Mouse (Mus musculus) megakaryocyte progenitor cell, adult 5-6 weeks (primary cell): ENCODE measurements around the gene Mif. TPM values are rescaled to one million over a fixed set of nuclear protein-coding genes. Genes with fewer than 3 reads are reported as not detected.
"Not testable (repeated sequence)": the region's sequence is repeated elsewhere in the genome, so short reads cannot be mapped to it uniquely, and the experiment has no call there.

Experiments
- ATAC-seq: replicated peaks from 2 replicates; pipeline ENCODE4 v1.8.0; 2016; ENCODE audit warnings: mild to moderate bottlenecking, moderate TSS enrichment, inconsistent platforms; ENCODE audit not compliant: poor library complexity
- total RNA-seq, 2 experiments: library from RNA; stranded (forward) in 1 of 2; stranded (reverse) in 1 of 2; fragments of 157-497, 149-512 nt in 1 of 2; fragments of 200-1000 nt in 1 of 2; gene quantifications; 2 replicates each; pipeline versions ENCODE4 v1.2.3 to v1.2.4; 2015 to 2017

Mif gene
- total RNA-seq, 2 experiments from 2014 or later, result 576 to 790 TPM

DNA sequence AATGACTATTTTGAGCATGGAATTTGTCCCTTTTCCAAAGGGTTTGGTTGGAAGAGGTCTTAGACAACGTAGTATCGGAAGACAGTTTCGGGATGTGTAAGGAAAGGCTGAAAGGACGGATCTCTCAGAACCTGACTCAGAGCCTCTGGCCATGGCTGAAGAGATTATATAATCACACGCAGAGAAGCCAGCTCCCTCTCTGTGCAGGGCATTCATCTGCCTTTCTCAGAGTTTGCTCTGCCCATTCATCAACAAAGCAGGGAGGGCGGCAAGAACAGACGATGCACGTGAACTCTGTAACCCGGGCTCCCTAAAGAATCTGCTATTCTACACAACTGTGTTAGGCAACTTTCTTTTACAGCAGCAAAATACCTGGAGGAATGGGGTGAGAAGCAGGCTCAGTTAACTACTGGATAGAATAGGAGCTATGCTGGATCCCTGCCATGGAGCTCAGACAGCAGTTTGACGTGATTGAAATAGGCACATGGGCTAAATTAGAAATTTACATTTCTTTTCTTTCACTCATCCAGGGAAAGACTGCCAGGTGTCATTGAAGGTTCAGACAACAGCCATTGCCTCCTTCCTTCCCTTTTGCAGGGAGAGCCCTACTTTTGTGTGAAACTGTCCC, 13.6 kb upstream of the Mif start:
- no peak for ATAC-seq

DNA sequence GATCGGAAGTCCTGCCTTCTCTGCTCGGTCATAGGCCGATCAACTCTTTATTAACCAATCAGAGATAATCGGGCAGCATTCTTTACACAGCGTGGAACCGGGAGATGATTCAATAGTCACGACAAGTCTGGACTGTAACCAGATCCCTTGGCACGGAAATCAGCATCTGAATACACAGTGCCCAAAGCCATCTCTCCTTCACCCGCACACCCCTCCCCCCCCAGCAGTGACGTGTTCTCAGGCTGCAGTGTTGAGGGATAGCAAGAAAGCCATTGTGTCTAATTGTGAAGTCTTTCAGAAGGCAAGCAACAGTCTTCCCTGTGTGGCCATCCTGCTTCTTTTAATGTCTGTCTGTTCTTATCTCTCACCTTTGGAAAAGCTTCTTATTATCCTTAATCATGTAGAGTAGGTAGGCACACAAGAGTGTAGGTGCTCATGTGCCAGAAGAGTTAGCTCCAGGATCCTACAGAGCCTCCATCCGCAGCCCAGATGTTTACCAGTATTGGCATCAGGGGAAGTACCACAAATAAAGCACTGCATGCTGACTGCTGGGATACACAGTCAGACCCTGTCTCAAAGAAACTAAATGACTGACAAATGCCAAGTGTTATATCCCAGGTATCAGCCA, 13.0 kb upstream of the Mif start:
- peak; percentile 82 for ATAC-seq

DNA sequence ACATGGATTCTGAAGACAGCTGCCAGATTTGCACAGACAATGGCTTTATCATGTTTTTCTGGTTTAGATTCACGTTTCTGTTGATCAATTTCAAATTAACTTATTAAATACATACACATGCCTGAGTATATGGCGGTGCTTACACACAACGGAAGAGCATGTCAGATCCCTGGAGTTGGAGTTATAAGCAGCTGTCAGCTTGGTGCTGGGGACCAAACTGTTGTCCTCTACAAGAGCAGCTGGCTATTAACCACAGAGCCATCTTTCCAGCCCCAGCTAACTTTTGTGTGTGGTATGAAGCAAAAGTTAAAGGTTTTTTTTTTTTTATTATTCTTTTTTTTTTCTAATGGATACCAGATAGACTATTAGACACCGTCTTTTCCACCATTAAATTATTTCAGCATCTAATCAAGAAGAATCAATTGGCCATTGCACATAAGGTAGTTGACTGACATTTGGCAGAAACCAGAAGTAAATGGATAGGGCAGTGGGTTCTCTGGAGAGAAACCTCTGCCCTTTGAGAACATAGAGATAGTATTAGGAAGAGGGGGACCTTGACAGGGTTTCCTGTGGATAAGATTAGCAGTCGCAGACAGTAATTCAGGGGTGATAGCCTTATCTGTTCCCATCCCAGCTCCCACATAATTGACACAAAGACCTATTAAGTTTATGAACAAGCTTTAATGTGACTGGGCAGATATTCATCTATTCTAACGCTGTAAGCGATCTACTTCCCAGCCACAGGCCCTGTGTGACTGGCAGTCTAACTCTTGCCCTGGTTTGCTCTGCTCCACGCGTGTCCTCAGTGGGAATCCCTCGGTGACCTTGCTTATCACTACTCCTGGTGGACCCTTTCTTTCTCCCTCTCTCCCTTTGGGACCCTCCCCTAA, 12.2 kb upstream of the Mif start:
- ATAC-seq, result no peak

DNA sequence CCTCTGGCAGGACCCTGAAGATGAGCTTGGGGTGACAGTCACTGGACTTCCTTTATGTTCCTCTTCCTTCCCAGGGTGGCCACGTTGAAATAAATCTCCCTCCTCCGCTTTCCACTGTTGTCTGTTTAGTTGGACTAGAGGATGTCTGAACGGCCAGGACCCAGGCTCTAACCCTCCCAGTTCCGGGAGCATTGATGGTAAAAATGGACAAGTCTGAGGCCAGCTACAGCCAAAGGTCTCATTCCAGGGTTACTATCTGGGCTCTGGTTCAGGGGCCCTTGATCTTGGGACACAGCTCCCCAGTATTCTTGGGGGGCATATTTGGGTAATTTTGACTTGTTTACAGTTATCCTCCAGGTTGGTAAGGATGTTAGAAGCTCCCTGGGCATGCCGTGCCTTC, 1.5 kb upstream of the Mif start:
- ATAC-seq, result no peak

DNA sequence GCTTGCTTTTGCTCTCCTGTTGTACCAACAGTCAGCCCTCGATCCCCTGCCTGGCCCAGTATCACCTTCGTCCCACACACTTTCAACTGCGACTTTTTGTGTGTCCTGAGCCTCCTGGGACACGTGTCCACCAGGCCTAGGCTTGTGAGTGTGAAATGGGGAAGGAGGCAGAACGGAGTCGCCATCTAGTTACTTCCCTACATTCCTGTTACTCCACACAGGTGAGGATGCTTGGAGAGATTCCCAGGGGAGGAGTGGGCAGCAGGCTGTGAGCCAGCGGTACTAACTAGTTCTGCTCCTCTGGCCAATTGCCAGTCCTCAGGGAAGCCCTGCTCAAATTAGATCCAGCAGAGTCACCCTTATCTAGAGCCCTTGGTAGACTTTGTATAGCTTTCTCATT, 706 bp upstream of the Mif start:
- 0 out of 2 replicates have a peak, but pooled peaks have one; percentile 5 for ATAC-seq

DNA sequence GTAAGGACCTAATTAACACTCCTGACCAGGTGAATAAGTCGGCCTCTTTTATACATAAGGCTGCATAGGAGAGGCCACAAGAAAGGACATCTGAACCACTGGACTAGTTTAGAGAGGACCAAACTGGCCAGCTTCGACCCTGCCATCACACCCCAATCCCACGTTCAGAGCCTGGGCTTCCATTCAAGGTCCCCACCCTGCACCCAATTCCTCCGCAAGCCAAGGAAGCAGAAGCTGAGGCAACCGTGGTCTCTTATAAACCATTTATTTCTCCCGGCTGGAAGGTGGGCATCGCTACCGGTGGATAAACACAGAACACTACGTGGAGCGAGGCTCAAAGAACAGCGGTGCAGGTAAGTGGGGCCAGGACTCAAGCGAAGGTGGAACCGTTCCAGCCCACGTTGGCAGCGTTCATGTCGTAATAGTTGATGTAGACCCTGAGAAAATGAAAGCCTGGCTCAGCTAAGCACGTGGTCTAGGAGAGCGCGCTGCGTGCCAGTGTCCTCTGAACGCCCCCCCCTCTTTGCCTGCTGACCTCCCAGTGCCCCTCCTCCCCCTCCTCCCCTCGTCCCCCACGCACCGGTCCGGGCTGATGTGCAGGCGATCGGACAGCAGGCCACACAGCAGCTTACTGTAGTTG, 813 bp downstream of the Mif start:
- peak; percentile 43 for ATAC-seq

DNA sequence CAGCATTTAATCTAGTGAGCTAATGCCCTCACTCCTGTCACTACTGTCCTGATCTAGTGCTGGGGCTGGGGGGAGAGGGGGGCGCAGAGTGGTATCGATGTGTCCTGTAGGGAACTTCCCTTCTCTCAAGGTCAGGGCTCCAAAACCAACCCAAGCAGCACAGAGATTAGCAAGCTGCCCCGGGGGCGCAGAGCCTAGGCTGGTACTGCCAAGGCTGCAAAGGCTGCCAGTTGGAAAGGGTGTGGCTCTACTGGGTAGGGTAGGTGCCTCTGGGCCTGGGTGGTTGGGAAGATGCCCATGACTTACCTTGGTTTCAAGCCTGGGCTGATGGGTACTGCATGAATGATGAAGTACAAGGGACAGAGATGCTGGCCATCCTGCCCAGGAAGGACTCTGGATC, 2.4 kb downstream of the Mif start:
- no peak for ATAC-seq

DNA sequence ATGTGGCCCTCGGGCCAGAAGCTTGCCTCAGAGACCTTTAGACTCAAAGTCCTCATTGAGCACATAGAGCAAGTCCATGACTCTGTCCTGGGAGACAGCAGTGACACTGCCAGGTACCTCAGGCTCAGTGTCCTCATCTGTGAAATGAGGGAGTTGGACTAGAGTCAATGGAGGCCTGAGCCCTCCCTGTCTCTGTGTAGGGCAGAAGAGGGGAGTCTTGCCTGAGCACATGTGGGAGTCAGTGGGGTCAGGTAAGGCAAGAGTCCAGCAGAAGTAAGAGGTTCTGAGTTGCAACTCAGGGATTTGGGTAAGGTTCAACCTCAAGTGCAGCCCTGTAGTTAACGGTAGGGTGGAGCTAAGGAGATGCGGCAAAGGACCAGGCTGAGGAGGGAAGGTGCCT, 3.1 kb downstream of the Mif start:
- no peak for ATAC-seq

DNA sequence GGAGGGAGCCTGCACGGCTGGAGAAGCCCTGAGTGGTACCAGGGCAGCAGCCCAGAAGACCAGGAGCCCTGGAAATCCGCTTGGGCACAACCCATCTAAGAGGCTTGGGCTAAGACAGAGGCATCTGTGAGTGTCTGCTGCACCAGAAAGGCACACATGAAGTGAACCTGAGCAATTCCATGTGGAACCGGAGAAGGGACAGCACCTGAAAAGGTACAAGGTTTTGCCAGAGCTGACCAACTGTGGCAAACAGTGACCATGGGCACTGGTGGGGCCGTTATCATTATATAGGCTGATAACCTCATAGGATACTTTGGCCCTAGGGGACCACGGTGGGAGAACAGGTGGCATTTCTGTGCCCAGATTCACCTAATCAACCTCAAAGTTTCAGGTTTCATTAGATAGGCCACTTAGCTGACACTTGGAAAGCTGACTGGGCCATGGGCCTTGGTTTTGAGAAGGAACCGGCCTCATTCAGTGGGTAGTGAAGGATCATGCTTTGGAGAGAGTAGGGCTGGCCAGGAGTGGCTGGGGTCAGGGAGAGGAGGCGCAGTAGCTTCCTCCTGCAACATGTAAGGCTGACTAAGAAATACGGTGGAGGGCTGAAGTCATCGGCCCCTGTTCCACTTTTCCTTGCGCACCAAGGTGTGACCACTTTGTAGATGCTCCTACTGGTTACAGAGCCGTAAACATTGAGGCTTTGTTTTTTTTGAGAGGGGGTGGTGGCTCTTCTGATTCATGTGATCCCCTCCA, 3.7 kb downstream of the Mif start:
- no peak for ATAC-seq

DNA sequence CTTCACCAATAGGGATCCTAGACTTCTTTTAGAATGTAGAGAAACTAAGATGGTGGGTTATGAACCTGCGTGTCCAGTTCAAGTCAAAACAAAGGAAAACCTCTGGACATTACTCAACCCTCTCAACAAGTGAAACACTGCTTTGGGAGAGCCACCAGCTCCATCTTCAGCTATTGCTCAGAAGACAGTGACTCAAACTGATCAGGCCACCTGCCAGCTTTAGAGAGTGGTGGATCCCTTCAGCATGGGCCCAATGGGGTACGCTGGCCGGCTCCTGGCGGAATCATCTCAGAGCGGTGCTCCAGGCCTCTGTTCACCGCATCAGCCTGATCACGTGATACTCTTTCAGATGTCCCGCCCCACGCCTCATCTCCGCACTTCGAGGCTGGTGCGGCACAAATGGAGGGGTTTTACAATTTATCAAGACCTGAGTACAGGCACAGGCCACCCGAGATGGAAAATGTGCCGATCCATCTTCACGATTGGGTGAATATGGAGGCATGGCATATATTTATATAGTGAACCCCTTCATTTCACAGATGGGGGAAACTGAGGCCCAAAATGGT, 4.5 kb downstream of the Mif start:
- ATAC-seq, result no peak

DNA sequence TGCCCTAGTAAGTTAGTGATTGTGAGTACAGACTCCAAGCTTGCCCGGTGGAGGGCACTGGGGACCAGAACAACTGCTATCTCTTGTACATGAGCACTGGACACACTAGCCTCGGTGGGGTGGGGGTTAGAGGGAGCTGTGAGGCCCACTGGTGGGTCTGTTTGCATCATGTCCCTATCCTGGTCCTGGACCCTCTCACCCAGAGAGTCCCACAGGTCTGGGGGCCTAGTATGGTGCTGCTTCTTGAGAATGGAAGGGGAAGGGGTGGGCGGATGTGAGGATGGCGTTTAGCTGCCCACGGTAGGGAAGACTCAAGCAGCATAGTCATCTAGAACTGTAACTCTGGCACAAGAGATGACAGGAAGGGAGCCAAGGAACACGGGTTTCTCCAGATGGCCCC, 5.2 kb downstream of the Mif start:
- no peak for ATAC-seq

DNA sequence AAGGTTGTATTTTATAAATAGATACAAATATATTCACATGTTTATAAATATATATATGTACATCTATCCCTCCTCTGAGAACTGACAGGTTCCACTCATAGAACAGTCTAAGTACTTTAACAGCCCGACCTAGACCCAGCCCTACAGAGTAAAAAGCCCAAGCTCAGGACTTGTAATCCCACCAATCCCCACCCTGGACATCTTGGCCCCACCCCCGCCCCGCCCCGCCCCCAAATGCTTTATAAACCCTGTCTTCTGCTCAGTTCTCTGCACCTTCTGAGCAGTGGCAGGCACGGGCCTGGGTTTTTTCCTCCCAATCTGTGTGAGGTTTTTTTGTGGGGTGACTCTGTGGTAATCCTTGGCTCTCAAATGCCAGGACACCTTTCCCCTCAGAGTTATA, 5.9 kb downstream of the Mif start:
- ATAC-seq, result no peak

DNA sequence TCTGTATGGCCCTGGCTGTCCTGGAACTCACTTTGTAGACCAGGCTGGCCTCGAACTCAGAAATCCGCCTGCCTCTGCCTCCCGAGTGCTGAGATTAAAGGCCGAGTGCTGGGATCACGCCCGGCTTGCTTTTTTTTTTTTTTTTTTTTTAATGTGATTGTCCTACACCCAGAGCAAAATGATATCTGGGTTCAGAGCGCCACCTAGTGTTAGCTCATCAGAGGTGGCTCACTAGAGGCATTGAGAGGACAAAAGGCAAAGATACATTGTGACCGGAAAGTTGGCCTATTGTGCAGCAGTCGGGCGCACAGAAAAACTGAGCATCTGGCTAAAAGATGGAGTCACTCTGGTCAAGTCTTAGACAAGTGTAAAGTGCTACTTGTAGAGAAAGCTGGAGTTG, 6.6 kb downstream of the Mif start:
- ATAC-seq, result peak; percentile 89

DNA sequence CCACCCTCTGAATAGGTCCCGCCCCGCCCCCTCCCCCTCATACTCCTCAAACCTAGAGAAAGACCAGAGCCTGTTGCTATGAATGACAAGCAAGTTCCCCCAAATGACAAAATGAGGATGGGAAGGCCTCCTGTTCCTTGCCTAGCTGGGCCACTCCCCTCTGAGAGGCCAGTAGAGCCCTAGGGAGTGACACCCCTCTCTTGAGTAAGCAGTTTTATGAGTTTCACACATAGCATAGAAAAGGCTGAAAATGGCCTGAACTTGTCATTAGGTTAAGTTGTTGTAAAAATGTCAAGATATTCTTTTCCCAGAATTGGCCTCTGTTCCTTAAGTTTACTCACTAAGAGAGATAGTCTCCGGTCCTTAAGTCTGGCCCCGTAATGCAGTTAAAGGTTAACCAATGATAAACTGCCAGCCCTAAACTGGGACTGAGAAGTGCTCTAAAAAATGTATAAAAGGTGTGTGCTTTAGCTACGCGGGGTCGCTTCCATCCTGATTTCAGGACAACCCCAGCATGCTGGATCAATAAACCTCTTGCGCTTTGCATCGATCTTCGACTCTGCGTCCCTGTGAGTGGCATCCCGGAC, 7.4 kb downstream of the Mif start:
- no peak for ATAC-seq

DNA sequence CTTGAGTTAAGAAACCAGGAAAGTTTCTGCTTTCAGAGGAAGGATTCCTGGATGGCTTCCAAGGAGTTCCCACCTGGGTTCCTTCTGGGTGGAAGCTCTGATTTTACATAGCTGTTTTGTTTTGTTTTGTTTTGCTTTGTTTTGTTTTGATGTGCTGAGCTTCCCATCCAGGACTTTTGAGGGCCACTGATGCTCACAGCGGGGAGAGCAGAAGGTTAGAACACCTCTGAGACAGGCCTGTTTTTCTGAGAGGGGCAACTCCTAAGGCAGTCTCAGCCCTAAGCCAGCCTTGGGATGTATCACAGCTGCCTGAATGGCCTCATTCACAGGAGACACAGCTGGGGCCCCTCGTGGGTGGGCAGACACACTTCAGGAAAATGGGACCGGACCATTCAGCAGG, 8.4 kb downstream of the Mif start:
- ATAC-seq, result no peak

DNA sequence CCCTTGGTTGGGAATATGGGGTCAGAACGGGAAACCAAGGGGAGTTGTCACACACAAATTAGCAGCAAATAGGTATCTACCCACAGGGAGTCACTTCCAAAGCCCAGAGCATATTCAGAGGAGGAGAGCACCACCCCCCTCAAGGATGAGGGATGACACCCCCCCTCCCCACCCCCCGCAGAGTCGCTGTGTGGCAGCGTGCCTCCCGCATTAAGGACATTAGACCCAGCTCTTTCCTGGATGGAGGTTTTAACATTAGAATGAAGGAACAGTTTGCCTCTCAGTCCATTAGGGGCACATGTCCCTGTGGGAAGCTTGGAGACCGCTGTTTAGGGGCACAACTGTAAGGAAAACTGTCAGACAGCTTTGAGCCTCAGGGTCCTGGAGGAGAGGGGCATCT, 9.0 kb downstream of the Mif start:
- ATAC-seq, result no peak

DNA sequence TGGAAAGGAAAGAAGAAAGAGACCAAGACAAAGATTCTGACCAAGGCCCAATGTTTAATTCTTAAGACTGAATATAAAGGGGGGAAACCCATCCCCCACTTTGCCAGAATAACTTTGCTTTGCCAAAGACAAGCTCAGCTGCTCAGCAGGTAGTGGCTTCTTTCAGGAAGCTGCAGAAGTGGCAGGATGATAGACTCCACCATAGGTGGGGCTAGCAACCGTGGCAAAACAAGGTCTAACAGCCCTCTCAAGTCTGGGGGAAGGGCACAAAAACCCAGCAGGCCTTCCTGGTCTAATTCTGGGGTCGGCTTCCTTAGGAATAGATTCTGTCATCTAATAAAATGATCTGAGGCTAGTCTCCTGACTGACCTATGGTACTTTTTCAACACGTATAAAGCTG, 11.7 kb downstream of the Mif start:
- ATAC-seq, result no peak

DNA sequence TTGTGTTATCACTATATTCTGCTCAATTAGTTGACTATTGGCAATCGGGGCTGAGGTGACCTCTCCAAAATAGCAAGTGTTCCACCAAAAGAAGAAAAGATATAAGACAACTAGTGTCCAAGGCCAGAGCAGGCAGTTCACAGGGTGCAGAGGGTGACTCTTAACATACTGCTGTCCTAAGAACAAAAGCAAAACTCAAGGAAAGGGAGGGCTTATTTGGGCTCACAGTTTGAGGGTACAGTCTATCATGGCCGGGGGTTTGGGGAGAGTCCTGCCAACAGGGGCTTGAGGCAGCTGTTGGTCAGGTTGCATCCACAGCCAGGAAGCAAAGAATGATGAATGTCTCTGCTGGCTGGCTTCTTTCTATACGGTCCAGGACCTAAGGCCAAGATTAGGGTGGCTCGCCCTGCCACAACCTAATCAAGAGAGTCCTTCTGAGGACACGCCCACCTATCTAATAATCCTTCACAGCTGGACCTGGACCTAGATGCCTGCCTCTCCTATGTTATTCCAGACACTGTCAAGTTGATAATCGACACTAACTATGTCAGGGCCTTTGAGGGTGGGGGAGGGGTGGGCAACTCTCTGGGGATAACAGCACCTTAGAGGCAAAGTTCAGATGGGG, 14.6 kb downstream of the Mif start:
- ATAC-seq, result peak; percentile 87

DNA sequence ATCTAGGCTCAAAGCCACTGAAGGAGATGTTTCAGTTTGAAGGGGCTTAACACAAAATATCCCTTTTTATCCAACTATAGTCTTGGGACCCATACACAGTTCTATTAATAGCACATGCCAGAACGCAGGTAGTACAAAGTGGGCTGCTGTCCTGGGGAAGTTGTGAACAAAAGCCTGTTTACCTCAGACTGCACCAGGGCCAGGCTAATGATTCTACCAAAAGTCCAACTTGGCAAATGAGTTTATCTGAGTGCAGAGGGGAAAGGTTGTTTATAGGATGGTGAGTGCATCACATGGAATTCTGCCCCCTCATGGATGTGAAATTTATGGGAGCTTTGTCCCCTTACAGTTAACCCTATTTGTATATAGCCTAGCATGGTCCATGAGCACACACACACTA, 15.2 kb downstream of the Mif start:
- ATAC-seq, result no peak

DNA sequence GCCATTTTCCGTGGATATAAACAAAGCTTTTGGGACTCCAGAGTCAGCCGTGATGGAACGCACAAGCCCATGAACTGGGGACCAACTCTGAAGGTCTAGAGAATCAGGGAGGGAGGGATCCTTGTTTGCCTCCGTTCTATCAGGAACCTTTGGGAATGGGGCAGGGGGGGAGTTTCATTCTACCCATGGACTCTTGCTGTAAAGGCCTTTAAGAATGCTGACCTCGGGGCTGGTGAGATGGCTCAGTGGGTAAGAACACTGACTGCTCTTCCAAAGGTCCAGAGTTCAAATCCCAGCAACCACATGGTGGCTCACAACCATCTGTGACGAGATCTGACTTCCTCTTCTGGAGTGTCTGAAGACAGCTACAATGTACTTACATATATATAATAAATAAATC, 16.1 kb downstream of the Mif start:
- not testable (repeated sequence) for ATAC-seq
